Mouse (Mus musculus) MEL (cell line): ENCODE results near the gene Prmt9. TPM values are rescaled to one million over a fixed set of nuclear protein-coding genes. Genes with fewer than 3 reads are reported as not detected.
A peak's percentile ranks its signal among the peaks of the same experiment; 100 is the strongest.

Source experiments
- DNase-seq: peaks from one replicate; pipeline ENCODE4 v3.0.0; 2011; ENCODE audit warnings: low read depth, low spot score
- H3K27ac ChIP-seq: 2 replicates; pipeline ENCODE4 v1.5.1; 2012; ENCODE audit warnings: low read depth, mild to moderate bottlenecking, control low read depth, low read length, moderate library complexity; ENCODE audit not compliant: control insufficient read depth
- H3K27me3 ChIP-seq, 2 experiments: fragments of 150-350 bp in 1 of 2; sonication (generic) in 1 of 2; 2 replicates each; pipeline ENCODE4 v1.6.1; 2012; ENCODE audit warnings: low read length in 2 of 2, mild to moderate bottlenecking in 2 of 2, improper control_type of control experiment in 1 of 2, moderate library complexity in 1 of 2; ENCODE audit not compliant: insufficient read depth in 2 of 2, control insufficient read depth in 1 of 2
- H3K36me3 ChIP-seq, 2 experiments: 2 replicates each; pipeline ENCODE4 v1.6.1; 2012 to 2014; ENCODE audit warnings: low read length in 2 of 2, improper control_type of control experiment in 1 of 2, inconsistent platforms in 1 of 2, mild to moderate bottlenecking in 1 of 2; ENCODE audit not compliant: insufficient read depth in 2 of 2, control insufficient read depth in 1 of 2
- H3K4me1 ChIP-seq, 2 experiments: fragments of 150-350 bp in 1 of 2; sonication (generic) in 1 of 2; 2 replicates each; pipeline ENCODE4 v1.6.1; 2012; ENCODE audit warnings: low read length in 2 of 2, improper control_type of control experiment in 1 of 2, mild to moderate bottlenecking in 1 of 2; ENCODE audit not compliant: insufficient read depth in 2 of 2, control insufficient read depth in 1 of 2
- H3K4me3 ChIP-seq, 2 experiments: fragments of 150-350 bp in 1 of 2; sonication (generic) in 1 of 2; 2 replicates each; pipeline ENCODE4 v1.5.1; 2012; ENCODE audit warnings: low read depth in 2 of 2, low read length in 2 of 2, mild to moderate bottlenecking in 2 of 2, moderate library complexity in 2 of 2, control low read depth in 1 of 2, improper control_type of control experiment in 1 of 2; ENCODE audit not compliant: control insufficient read depth in 1 of 2, insufficient read depth in 1 of 2
- H3K79me2 ChIP-seq: 2 replicates; pipeline ENCODE4 v1.6.1; 2012; ENCODE audit warnings: mild to moderate bottlenecking, low read length, moderate library complexity; ENCODE audit not compliant: control insufficient read depth, poor library complexity, insufficient read depth
- H3K9ac ChIP-seq: 2 replicates; pipeline ENCODE4 v1.6.1; 2012; ENCODE audit warnings: low read depth, mild to moderate bottlenecking, control low read depth, low read length, moderate library complexity; ENCODE audit not compliant: control insufficient read depth, poor library complexity, severe bottlenecking
- H3K9me3 ChIP-seq: fragments of 150-350 bp; sonication (generic); replicated peaks from 2 replicates; pipeline ENCODE4 v1.6.1; 2012; ENCODE audit warnings: mild to moderate bottlenecking, low read length, improper control_type of control experiment, moderate library complexity; ENCODE audit not compliant: insufficient read depth
- BHLHE40 ChIP-seq: IDR thresholded peaks from 2 replicates; pipeline ENCODE4 v1.6.1; 2012; ENCODE audit warnings: low read depth, mild to moderate bottlenecking, inconsistent platforms, low read length, improper control_type of control experiment, borderline replicate concordance
- CHD1 ChIP-seq: IDR thresholded peaks from 2 replicates; pipeline ENCODE4 v1.6.1; 2012; ENCODE audit warnings: low read depth, mild to moderate bottlenecking, inconsistent platforms, low read length, improper control_type of control experiment
- CHD2 ChIP-seq: IDR thresholded peaks from 2 replicates; pipeline ENCODE4 v1.6.1; 2011; ENCODE audit warnings: low read length, improper control_type of control experiment
- CTCF ChIP-seq, 3 experiments: IDR thresholded peaks in 2 of 3; conservative IDR thresholded peaks in 1 of 3; 2 replicates each; pipeline ENCODE4 v1.5.1; 2011 to 2012; ENCODE audit warnings: low read length in 3 of 3, low read depth in 2 of 3, mild to moderate bottlenecking in 2 of 3, improper control_type of control experiment in 1 of 3, inconsistent platforms in 1 of 3, mixed read lengths in 1 of 3, moderate library complexity in 1 of 3; ENCODE audit not compliant: control insufficient read depth in 1 of 3, insufficient read depth in 1 of 3, poor library complexity in 1 of 3, severe bottlenecking in 1 of 3
- E2F4 ChIP-seq: IDR thresholded peaks from 2 replicates; pipeline ENCODE4 v1.6.1; 2011; ENCODE audit warnings: low read depth, low read length, improper control_type of control experiment, borderline replicate concordance
- EP300 ChIP-seq, 2 experiments: IDR thresholded peaks; 2 replicates each; pipeline ENCODE4 v1.6.1; 2011; ENCODE audit warnings: improper control_type of control experiment in 2 of 2, low read length in 2 of 2, low read depth in 1 of 2, mild to moderate bottlenecking in 1 of 2
- ETS1 ChIP-seq: IDR thresholded peaks from 2 replicates; pipeline ENCODE4 v1.6.1; 2012; ENCODE audit warnings: low read depth, mild to moderate bottlenecking, inconsistent platforms, low read length, improper control_type of control experiment, moderate library complexity
- GABPA ChIP-seq: IDR thresholded peaks from 2 replicates; pipeline ENCODE4 v1.6.1; 2012; ENCODE audit warnings: low read depth, mild to moderate bottlenecking, inconsistent platforms, low read length, improper control_type of control experiment, moderate library complexity
- JUND ChIP-seq: IDR thresholded peaks from 2 replicates; pipeline ENCODE4 v1.6.1; 2011; ENCODE audit warnings: low read depth, mild to moderate bottlenecking, improper control_type of control experiment, low read length
- MAFK ChIP-seq: IDR thresholded peaks from 2 replicates; pipeline ENCODE4 v1.6.1; 2011; ENCODE audit warnings: low read depth, mild to moderate bottlenecking, low read length, improper control_type of control experiment, borderline replicate concordance
- MAX ChIP-seq: IDR thresholded peaks from 2 replicates; pipeline ENCODE4 v1.6.1; 2011; ENCODE audit warnings: low read length, improper control_type of control experiment
- MAZ ChIP-seq: IDR thresholded peaks from 2 replicates; pipeline ENCODE4 v1.6.1; 2012; ENCODE audit warnings: low read depth, mild to moderate bottlenecking, inconsistent platforms, low read length, improper control_type of control experiment
- MEF2A ChIP-seq: IDR thresholded peaks from 2 replicates; pipeline ENCODE4 v1.6.1; 2014; ENCODE audit warnings: low read depth, mild to moderate bottlenecking, inconsistent platforms, low read length, improper control_type of control experiment; ENCODE audit not compliant: poor library complexity, insufficient replicate concordance, severe bottlenecking; ENCODE audit errors: extremely low read depth
- MXI1 ChIP-seq: IDR thresholded peaks from 2 replicates; pipeline ENCODE4 v1.6.1; 2011; ENCODE audit warnings: mild to moderate bottlenecking, low read depth, low read length, improper control_type of control experiment
- MYB ChIP-seq: IDR thresholded peaks from 2 replicates; pipeline ENCODE4 v1.6.1; 2011; ENCODE audit warnings: mild to moderate bottlenecking, low read depth, low read length, improper control_type of control experiment
- MYC ChIP-seq: IDR thresholded peaks from 2 replicates; pipeline ENCODE4 v1.6.1; 2011; ENCODE audit warnings: low read depth, mild to moderate bottlenecking, low read length, improper control_type of control experiment, moderate library complexity
- NELFE ChIP-seq: IDR thresholded peaks from 2 replicates; pipeline ENCODE4 v1.6.1; 2011; ENCODE audit warnings: low read depth, low read length, improper control_type of control experiment
- NRF1 ChIP-seq: IDR thresholded peaks from 2 replicates; pipeline ENCODE4 v1.6.1; 2014; ENCODE audit warnings: low read depth, mild to moderate bottlenecking, inconsistent platforms, low read length, improper control_type of control experiment, moderate library complexity; ENCODE audit not compliant: poor library complexity, insufficient read depth, severe bottlenecking
- POLR2A ChIP-seq, 2 experiments: IDR thresholded peaks; 2 replicates each; pipeline ENCODE4 v1.6.1; 2011 to 2012; ENCODE audit warnings: low read length in 2 of 2, mild to moderate bottlenecking in 2 of 2, control low read depth in 1 of 2, improper control_type of control experiment in 1 of 2, low read depth in 1 of 2, moderate library complexity in 1 of 2; ENCODE audit not compliant: control insufficient read depth in 1 of 2, insufficient read depth in 1 of 2, poor library complexity in 1 of 2
- POLR2AphosphoS2 ChIP-seq: IDR thresholded peaks from 2 replicates; pipeline ENCODE4 v1.6.1; 2011; ENCODE audit warnings: low read length, improper control_type of control experiment
- RAD21 ChIP-seq: IDR thresholded peaks from 2 replicates; pipeline ENCODE4 v1.6.1; 2011; ENCODE audit warnings: mild to moderate bottlenecking, low read depth, low read length, improper control_type of control experiment
- SIN3A ChIP-seq: IDR thresholded peaks from 2 replicates; pipeline ENCODE4 v1.6.1; 2012; ENCODE audit warnings: low read length, improper control_type of control experiment, inconsistent platforms
- TAL1 ChIP-seq: IDR thresholded peaks from 2 replicates; pipeline ENCODE4 v1.6.1; 2012; ENCODE audit warnings: mild to moderate bottlenecking, inconsistent platforms, low read length, moderate library complexity, mixed read lengths
- TCF12 ChIP-seq: IDR thresholded peaks from 2 replicates; pipeline ENCODE4 v1.6.1; 2014; ENCODE audit warnings: low read depth, mild to moderate bottlenecking, inconsistent platforms, low read length, improper control_type of control experiment, moderate library complexity
- UBTF ChIP-seq: IDR thresholded peaks from 2 replicates; pipeline ENCODE4 v1.6.1; 2012; ENCODE audit warnings: low read depth, mild to moderate bottlenecking, inconsistent platforms, low read length, improper control_type of control experiment, moderate library complexity, borderline replicate concordance; ENCODE audit not compliant: insufficient read depth
- USF1 ChIP-seq: IDR thresholded peaks from 2 replicates; pipeline ENCODE4 v1.6.1; 2014; ENCODE audit warnings: low read depth, mild to moderate bottlenecking, inconsistent platforms, low read length, improper control_type of control experiment, moderate library complexity
- USF2 ChIP-seq, 2 experiments: IDR thresholded peaks; 2 replicates each; pipeline ENCODE4 v1.6.1; 2011 to 2012; ENCODE audit warnings: improper control_type of control experiment in 2 of 2, low read length in 2 of 2, borderline replicate concordance in 1 of 2, inconsistent platforms in 1 of 2, low read depth in 1 of 2, mild to moderate bottlenecking in 1 of 2; ENCODE audit not compliant: insufficient read depth in 1 of 2
- ZKSCAN1 ChIP-seq: IDR thresholded peaks from 2 replicates; pipeline ENCODE4 v1.6.1; 2012; ENCODE audit warnings: low read depth, mild to moderate bottlenecking, inconsistent platforms, low read length, improper control_type of control experiment, moderate library complexity
- ZNF384 ChIP-seq: IDR thresholded peaks from 2 replicates; pipeline ENCODE4 v1.6.1; 2012; ENCODE audit warnings: low read depth, mild to moderate bottlenecking, inconsistent platforms, low read length, improper control_type of control experiment
- polyA plus RNA-seq, 2 experiments: library from polyadenylated mRNA; stranded (reverse) in 1 of 2; unstranded in 1 of 2; fragments of >175 nt in 1 of 2; fragments of >200 nt in 1 of 2; gene quantifications; 2 replicates each; pipeline versions ENCODE4 v1.2.1 to v1.2.4; 2012; ENCODE audit warnings: low replicate concordance in 2 of 2, low read depth in 1 of 2; ENCODE audit not compliant: insufficient read length in 2 of 2, insufficient read depth in 1 of 2, missing spikeins in 1 of 2
- total RNA-seq: library from RNA; depleted of rRNA; stranded (reverse); fragments of 300-350 nt; gene quantifications from 2 replicates; pipeline ENCODE4 v1.2.3, GENCODE M21; 2012

The Prmt9 gene
- total and polyA plus RNA-seq, 3 experiments = 16.0 to 54.2 (median 18.6) TPM

- Histone ChIP-seq H3K27ac (no peak overlapping the region), H3K9me3 (no peaks in the 10 kb centered on the region), H3K79me2 (no peaks in the 10 kb centered on the region), H3K9ac (no peak overlapping the region), H3K27me3 (no peaks in the 10 kb centered on the region), H3K4me1 (0 out of 4 replicates have a peak, but pooled peaks cover 0 to 3% of the 10 kb centered on the region in 2 experiments), H3K36me3 (no peaks in the 10 kb centered on the region), H3K4me3 (no peak overlapping the region)
- TF ChIP-seq TAL1 = no peak
- no peak for TF ChIP-seq NELFE
- TF ChIP-seq NRF1 = no peak
- TF ChIP-seq TCF12 = no peak
- DNase-seq = no peak
These were observed 23.1 kb upstream of the Prmt9 start for GRCm38 (mm10) chr8:77526130-77526529.

GRCm38 (mm10) chr8:77534358-77534992 is 14.7 kb upstream of the Prmt9 start:
- Histone ChIP-seq H3K4me1 (peaks cover 14 to 22% of the 10 kb centered on the region in 2 experiments), H3K79me2 (no peaks in the 10 kb centered on the region), H3K36me3 (peaks cover 0 to 21% of the 10 kb centered on the region in 2 experiments; a peak in 2 of 4 replicates), H3K27me3 (no peaks in the 10 kb centered on the region), H3K9me3 (no peaks in the 10 kb centered on the region), H3K4me3 (peak overlapping the region; percentile 42 to 45), H3K9ac (peak overlapping the region; percentile 37), H3K27ac (peak overlapping the region; percentile 89)
- DNase-seq = peak; percentile 94
- TF ChIP-seq ZNF384 (no peak), MAX (peak; percentile 92), BHLHE40 (peak; percentile 97), TCF12 (peak; percentile 86), CTCF (IDR thresholded peaks at IDR 0.05 in 2 of 3, conservative IDR thresholded peaks at IDR 0.05 in 1 of 3; ENCODE audit: control insufficient read depth in 1 of 3, insufficient read depth in 1 of 3, low read depth in 2 of 3, low read length in 3 of 3, poor library complexity in 1 of 3, severe bottlenecking in 1 of 3) (no peak), TAL1 (peak; percentile 62; the same call in 1 of the 2 replicates), RAD21 (no peak), JUND (0 out of 2 replicates have a peak, but pooled peaks have one; percentile 14), MAZ (peak; percentile 47), MYC (peak; percentile 74; the same call in 1 of the 2 replicates), UBTF (no peak), MAFK (peak; percentile 96), CHD1 (no peak), MYB (peak; percentile 65), POLR2AphosphoS2 (peak; percentile 50), GABPA (no peak), EP300 (IDR thresholded peaks at IDR 0.05; ENCODE audit: low read depth in 1 of 2, low read length in 2 of 2) (peak; percentile 92 to 94), USF1 (peak; percentile 97), CHD2 (0 out of 2 replicates have a peak, but pooled peaks have one; percentile 17), USF2 (IDR thresholded peaks at IDR 0.05; ENCODE audit: borderline replicate concordance in 1 of 2, insufficient read depth in 1 of 2, low read depth in 1 of 2, low read length in 2 of 2) (peak; percentile 82 to 89), ZKSCAN1 (no peak; the same call in 1 of the 2 replicates), SIN3A (peak; percentile 89), POLR2A (IDR thresholded peaks at IDR 0.05; ENCODE audit: control insufficient read depth in 1 of 2, insufficient read depth in 1 of 2, low read depth in 1 of 2, low read length in 2 of 2, poor library complexity in 1 of 2) (no peak; a peak in 1 of 4 replicates), NELFE (peak; percentile 26; the same call in 1 of the 2 replicates), NRF1 (no peak), E2F4 (no peak), MEF2A (0 out of 2 replicates have a peak, but pooled peaks have one; percentile 35), ETS1 (peak; percentile 96), MXI1 (peak; percentile 71)
